Mouse (Mus musculus): ENCODE data around the gene Sorcs3.

- TF ChIP-seq POLR2A (IDR thresholded peaks at IDR 0.05; ENCODE audit: low read depth, low read length) (no peak), CTCF (conservative IDR thresholded peaks at IDR 0.05; ENCODE audit: insufficient read depth, insufficient read length, low read depth, low read length) (no peak)
Measured at GRCm38 (mm10) chr19:48491111-48491510, 285.3 kb downstream of the Sorcs3 start.
